Mouse (Mus musculus) midbrain, postnatal 0 days (tissue): ENCODE measurements at regions not wholly inside any gene's neighbourhood (a gene's known extent, or its start where the extent isn't known, plus 50 kb on each side); places are given as distances from the start of the nearest gene placed in this dataset.
A peak's percentile ranks its signal among the peaks of the same experiment; 100 is the strongest.

Experiments used
- ATAC-seq: fragments of 200-750 bp; cut with Nextera tagmentation; 2 replicates; pipeline ENCODE4 v1.8.0; 2017; ENCODE audit warnings: moderate number of reproducible peaks, mild to moderate bottlenecking, moderate TSS enrichment, moderate library complexity; ENCODE audit not compliant: low FRiP score
- DNase-seq: peaks from one replicate; pipeline ENCODE4 v3.0.0-alpha.2; 2015; ENCODE audit warnings: low spot score
- H3K27ac ChIP-seq: fragments of 300-500 bp; sonication (generic); 2 replicates; pipeline ENCODE4 v1.5.1; 2014; ENCODE audit warnings: low read depth, mild to moderate bottlenecking, low read length, mixed read lengths
- H3K27me3 ChIP-seq: fragments of 300-500 bp; sonication (generic); 2 replicates; pipeline ENCODE4 v1.6.1; 2014; ENCODE audit warnings: low read length, control low read depth, mixed read lengths; ENCODE audit not compliant: insufficient read depth
- H3K36me3 ChIP-seq: fragments of 300-500 bp; sonication (generic); 2 replicates; pipeline ENCODE4 v1.6.1; 2014; ENCODE audit warnings: low read length, control low read depth, mixed read lengths; ENCODE audit not compliant: insufficient read depth
- H3K4me1 ChIP-seq: fragments of 300-500 bp; sonication (generic); 2 replicates; pipeline ENCODE4 v1.6.1; 2014; ENCODE audit warnings: mild to moderate bottlenecking, control low read depth, antibody characterized with exemption, low read length, mixed read lengths; ENCODE audit not compliant: insufficient read depth
- H3K4me2 ChIP-seq: fragments of 300-500 bp; sonication (generic); 2 replicates; pipeline ENCODE4 v1.6.1; 2014; ENCODE audit warnings: low read depth, mild to moderate bottlenecking, low read length, mixed read lengths; ENCODE audit not compliant: poor library complexity, severe bottlenecking
- H3K4me3 ChIP-seq: fragments of 300-500 bp; sonication (generic); 2 replicates; pipeline ENCODE4 v1.5.1; 2014; ENCODE audit warnings: low read depth, mild to moderate bottlenecking, low read length, moderate library complexity
- H3K9ac ChIP-seq: fragments of 300-500 bp; sonication (generic); replicated peaks from 2 replicates; pipeline ENCODE4 v1.6.1; 2014; ENCODE audit warnings: mild to moderate bottlenecking, low read length, moderate library complexity, mixed read lengths; ENCODE audit not compliant: poor library complexity, severe bottlenecking
- H3K9me3 ChIP-seq: fragments of 300-500 bp; sonication (generic); 2 replicates; pipeline ENCODE4 v1.6.1; 2016; ENCODE audit warnings: low read length, control low read depth
- CTCF ChIP-seq: IDR thresholded peaks from 2 replicates; pipeline ENCODE4 v1.5.1; 2016; ENCODE audit warnings: antibody characterized with exemption, mild to moderate bottlenecking
- WGBS: fragments of 180-500 bp; shearing (Covaris S2); extraction: QIAGEN DNeasy Blood & Tissue Kit; methylation state at CpG from one replicate; pipeline ENCODE4 v1.1.7; 2014; 5-methylcytosine and 5-hydroxymethylcytosine counted together

GRCm38 (mm10) chr13:46140006-46140405 lies 133.5 kb upstream of the Stmnd1 start:
- no peak for ATAC-seq
- no peak for TF ChIP-seq CTCF
- 77% methylated on average over 3 of the region's 3 CpGs for WGBS
- Histone ChIP-seq H3K4me1 (no peaks in the 10 kb centered on the region), H3K9ac (no peak overlapping the region), H3K36me3 (no peaks in the 10 kb centered on the region), H3K27me3 (no peaks in the 10 kb centered on the region), H3K27ac (no peak overlapping the region), H3K4me3 (no peak overlapping the region), H3K9me3 (no peaks in the 10 kb centered on the region), H3K4me2 (no peak overlapping the region)
- DNase-seq, result no peak

- no peaks in the 10 kb centered on the region for H3K36me3 ChIP-seq
- H3K9ac ChIP-seq, result no peak overlapping the region
- H3K4me2 ChIP-seq, result no peak overlapping the region
- no peak overlapping the region for H3K4me3 ChIP-seq
- no peak for TF ChIP-seq CTCF
- no peak for DNase-seq
- no peaks in the 10 kb centered on the region for H3K27me3 ChIP-seq
- no peak overlapping the region for H3K27ac ChIP-seq
- WGBS, result 76% methylated on average over 5 of the region's 5 CpGs
- H3K4me1 ChIP-seq, result no peaks in the 10 kb centered on the region
- no peaks in the 10 kb centered on the region for H3K9me3 ChIP-seq
- no peak for ATAC-seq
Observed at GRCm38 (mm10) chr13:46139251-46139650, 134.3 kb upstream of the Stmnd1 start.

- DNase-seq, result no peak
- ATAC-seq, result no peak
- Histone ChIP-seq H3K4me1 (no peaks in the 10 kb centered on the region), H3K27me3 (no peaks in the 10 kb centered on the region), H3K36me3 (no peaks in the 10 kb centered on the region), H3K9ac (no peak overlapping the region), H3K9me3 (no peaks in the 10 kb centered on the region), H3K4me2 (no peak overlapping the region), H3K4me3 (no peak overlapping the region), H3K27ac (no peak overlapping the region)
- 63% methylated on average over 8 of the region's 8 CpGs for WGBS
- no peak for TF ChIP-seq CTCF
Observed at GRCm38 (mm10) chr13:46135411-46135810, 138.1 kb upstream of the Stmnd1 start.

- no peak for TF ChIP-seq CTCF
- Histone ChIP-seq H3K9me3 (no peaks in the 10 kb centered on the region), H3K9ac (no peak overlapping the region), H3K27me3 (no peaks in the 10 kb centered on the region), H3K27ac (no peak overlapping the region), H3K4me1 (no peaks in the 10 kb centered on the region), H3K4me2 (no peak overlapping the region), H3K36me3 (no peaks in the 10 kb centered on the region), H3K4me3 (no peak overlapping the region)
- 92% methylated on average over 9 of the region's 9 CpGs for WGBS
- ATAC-seq (no peak), DNase-seq (no peak)
Observed at GRCm38 (mm10) chr13:46129236-46129855, 144.2 kb upstream of the Stmnd1 start.

GRCm38 (mm10) chr13:46123446-46123845 lies 150.1 kb upstream of the Stmnd1 start:
- Histone ChIP-seq H3K9me3 (no peaks in the 10 kb centered on the region), H3K9ac (no peak overlapping the region), H3K4me2 (no peak overlapping the region), H3K4me3 (no peak overlapping the region), H3K36me3 (no peaks in the 10 kb centered on the region), H3K27ac (no peak overlapping the region), H3K4me1 (no peaks in the 10 kb centered on the region), H3K27me3 (no peaks in the 10 kb centered on the region)
- ATAC-seq (no peak), DNase-seq (peak; percentile 7)
- 83% methylated on average over 3 of the region's 3 CpGs for WGBS
- no peak for TF ChIP-seq CTCF

GRCm38 (mm10) chr13:46116576-46116975 lies 151.8 kb upstream of the Atxn1 start:
- Histone ChIP-seq H3K9ac (no peak overlapping the region), H3K9me3 (no peaks in the 10 kb centered on the region), H3K4me2 (no peak overlapping the region), H3K4me3 (no peak overlapping the region), H3K27me3 (no peaks in the 10 kb centered on the region), H3K4me1 (no peaks in the 10 kb centered on the region), H3K27ac (no peak overlapping the region), H3K36me3 (no peaks in the 10 kb centered on the region)
- TF ChIP-seq CTCF, result no peak
- no peak for DNase-seq
- WGBS, result 93% methylated on average over 4 of the region's 4 CpGs
- no peak for ATAC-seq
